Mouse (Mus musculus) spleen, adult 2 months (tissue): ENCODE measurements around the gene Xrcc3. TPM values are rescaled to one million over a fixed set of nuclear protein-coding genes. Genes with fewer than 3 reads are reported as not detected.

Source experiments
- DNase-seq, 2 experiments: peaks; one replicate each; pipeline versions ENCODE4 v3.0.0 to v3.0.0-alpha.2; 2012 to 2021; ENCODE audit warnings: low spot score in 2 of 2, low read depth in 1 of 2
- H3K27ac ChIP-seq: fragments of 200-500 bp; 2 replicates; pipeline ENCODE4 v1.5.1; 2012; ENCODE audit warnings: low read length, inconsistent platforms; ENCODE audit not compliant: insufficient read depth
- H3K27me3 ChIP-seq: fragments of 200-500 bp; 2 replicates; pipeline ENCODE4 v1.6.1; 2012; ENCODE audit warnings: mild to moderate bottlenecking, moderate library complexity, low read length, inconsistent platforms; ENCODE audit not compliant: control insufficient read depth, insufficient read depth
- H3K36me3 ChIP-seq: fragments of 200-500 bp; 2 replicates; pipeline ENCODE4 v1.6.1; 2012; ENCODE audit warnings: mild to moderate bottlenecking, low read length, inconsistent platforms; ENCODE audit not compliant: control insufficient read depth, insufficient read depth
- H3K4me1 ChIP-seq: fragments of 200-500 bp; 2 replicates; pipeline ENCODE4 v1.6.1; 2011; ENCODE audit warnings: inconsistent platforms; ENCODE audit not compliant: control insufficient read depth, insufficient read depth, insufficient read length
- H3K4me3 ChIP-seq: fragments of 200-500 bp; 2 replicates; pipeline ENCODE4 v1.5.1; 2011; ENCODE audit warnings: mild to moderate bottlenecking, inconsistent platforms; ENCODE audit not compliant: insufficient read depth, insufficient read length; ENCODE audit errors: extremely low read depth
- CTCF ChIP-seq: fragments of 200-500 bp; IDR thresholded peaks from 2 replicates; pipeline ENCODE4 v1.5.1; 2011; ENCODE audit warnings: mild to moderate bottlenecking, inconsistent platforms; ENCODE audit not compliant: insufficient read depth, insufficient read length, insufficient replicate concordance; ENCODE audit errors: extremely low read depth
- POLR2A ChIP-seq: fragments of 200-500 bp; IDR thresholded peaks from 2 replicates; pipeline ENCODE4 v1.6.1; 2011; ENCODE audit warnings: low read depth, low read length, inconsistent platforms
- WGBS: fragments of 180-500 bp; shearing (Covaris S2); methylation state at CpG from one replicate; pipeline ENCODE4 v1.1.7; 2018; 5-methylcytosine and 5-hydroxymethylcytosine counted together
- polyA plus RNA-seq: library from polyadenylated mRNA; depleted of rRNA; stranded (reverse); fragments of >200 nt; gene quantifications from 2 replicates; pipeline ENCODE4 v1.2.3, GENCODE M21; 2012

The Xrcc3 gene
- polyA plus RNA-seq, 1 experiment = 5.0 TPM

- no peak for DNase-seq
- Histone ChIP-seq H3K27me3 (no peaks in the 10 kb centered on the region; the same call in 1 of the 2 replicates), H3K27ac (no peak overlapping the region), H3K4me1 (peaks cover 6% of the 10 kb centered on the region; the same call in 1 of the 2 replicates), H3K36me3 (peaks cover 5% of the 10 kb centered on the region), H3K4me3 (no peak overlapping the region)
- WGBS = 84% methylated on average over 6 of the region's 6 CpGs
- TF ChIP-seq CTCF = no peak
- no peak for TF ChIP-seq POLR2A
Measured at GRCm38 (mm10) chr12:111808775-111809174, 4.9 kb downstream of the Xrcc3 start.

- Histone ChIP-seq H3K4me3 (no peak overlapping the region), H3K27ac (no peak overlapping the region), H3K4me1 (no peaks in the 10 kb centered on the region), H3K36me3 (peaks cover 16% of the 10 kb centered on the region), H3K27me3 (no peaks in the 10 kb centered on the region; the same call in 1 of the 2 replicates)
- 85% methylated on average over 5 of the region's 5 CpGs for WGBS
- TF ChIP-seq CTCF (no peak), POLR2A (no peak)
- DNase-seq = no peak
Measured at GRCm38 (mm10) chr12:111803538-111803937, 10.1 kb downstream of the Xrcc3 start.

DNA sequence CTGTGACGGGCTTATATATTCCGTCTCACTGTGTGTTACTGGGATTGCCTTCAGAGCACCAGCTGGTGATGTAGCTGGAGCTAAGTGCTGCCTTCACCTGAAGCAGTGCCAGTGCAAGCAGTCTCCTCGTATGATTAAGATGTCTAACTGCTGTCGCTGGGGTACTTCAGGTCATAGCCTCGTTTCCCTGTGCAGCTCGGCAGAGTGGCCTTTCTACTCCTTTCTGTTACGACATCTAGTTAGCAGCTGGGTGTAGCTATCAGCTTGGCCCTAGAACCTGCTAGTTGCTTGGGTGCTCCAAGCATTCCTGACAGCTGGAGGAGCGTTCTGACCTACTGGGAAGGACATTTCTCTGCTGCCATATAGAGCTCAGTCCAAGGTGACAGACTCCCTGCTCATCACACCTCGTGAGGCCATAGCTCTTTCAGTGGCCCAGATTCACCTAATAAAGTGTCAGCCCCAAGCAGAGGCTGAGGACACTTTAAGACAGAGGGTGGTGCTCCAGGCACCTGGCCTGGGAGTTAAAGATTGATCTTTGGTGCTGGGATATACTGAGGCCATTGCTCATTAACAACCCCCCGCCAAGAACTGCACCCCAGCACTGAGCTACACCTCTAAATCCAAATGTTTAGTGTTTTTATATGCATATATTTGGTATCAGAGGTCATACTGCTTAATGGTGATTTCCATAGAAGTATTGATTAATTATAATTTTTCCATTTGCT is 13.1 kb downstream of the Xrcc3 start:
- TF ChIP-seq CTCF (no peak), POLR2A (no peak)
- Histone ChIP-seq H3K36me3 (peaks cover 21% of the 10 kb centered on the region), H3K27ac (no peak overlapping the region), H3K4me3 (no peak overlapping the region), H3K4me1 (no peaks in the 10 kb centered on the region), H3K27me3 (no peaks in the 10 kb centered on the region)
- no peak for DNase-seq
- 93% methylated on average over 10 of the region's 10 CpGs for WGBS

GRCm38 (mm10) chr12:111798493-111798892 is 15.2 kb downstream of the Xrcc3 start:
- 92% methylated on average over 13 of the region's 13 CpGs for WGBS
- no peaks in the 10 kb centered on the region for H3K27me3 ChIP-seq
- H3K4me1 ChIP-seq = no peaks in the 10 kb centered on the region
- H3K27ac ChIP-seq = no peak overlapping the region
- H3K4me3 ChIP-seq = no peak overlapping the region
- TF ChIP-seq POLR2A (no peak), CTCF (no peak)
- peaks cover 33% of the 10 kb centered on the region for H3K36me3 ChIP-seq
- DNase-seq = no peak

DNA sequence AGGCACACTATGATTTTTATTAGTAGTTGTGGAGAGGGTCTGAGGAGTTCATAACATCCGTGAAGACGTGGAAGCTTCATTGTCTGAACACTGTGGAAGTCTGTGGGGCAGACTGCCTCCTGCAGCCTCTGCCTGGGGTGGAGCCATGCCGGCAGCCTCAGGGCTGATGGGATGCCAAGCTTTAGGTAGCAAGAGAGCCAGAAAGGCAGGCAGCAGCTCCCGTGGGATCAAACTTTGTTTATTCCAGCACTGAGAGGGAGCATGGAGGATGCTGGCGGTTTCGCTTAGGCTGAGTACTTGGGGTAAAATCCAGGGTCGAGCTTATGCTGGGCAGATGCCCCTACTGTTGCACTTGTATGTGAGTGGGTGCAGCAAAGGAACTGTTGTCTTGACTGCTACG is 16.4 kb downstream of the Xrcc3 start:
- Histone ChIP-seq H3K4me3 (no peak overlapping the region), H3K36me3 (peaks cover 37% of the 10 kb centered on the region), H3K4me1 (no peaks in the 10 kb centered on the region), H3K27me3 (no peaks in the 10 kb centered on the region), H3K27ac (no peak overlapping the region)
- no peak for DNase-seq
- TF ChIP-seq POLR2A = no peak
- no peak for TF ChIP-seq CTCF
- 93% methylated on average over 8 of the region's 8 CpGs for WGBS

GRCm38 (mm10) chr12:111795180-111795895 is 18.3 kb downstream of the Xrcc3 start:
- Histone ChIP-seq H3K27me3 (no peaks in the 10 kb centered on the region), H3K27ac (no peak overlapping the region), H3K4me3 (no peak overlapping the region), H3K4me1 (no peaks in the 10 kb centered on the region), H3K36me3 (peaks cover 38% of the 10 kb centered on the region)
- DNase-seq = no peak
- 93% methylated on average over 28 of the region's 28 CpGs for WGBS
- TF ChIP-seq CTCF (no peak), POLR2A (no peak)
